Mouse (Mus musculus) kidney, postnatal 14 days (tissue): ENCODE measurements at regions not wholly inside any gene's neighbourhood (a gene's known extent, or its start where the extent isn't known, plus 50 kb on each side); places are given as distances from the start of the nearest gene placed in this dataset.

Source experiments
- DNase-seq: peaks from one replicate; pipeline ENCODE4 v3.0.0; 2022; ENCODE audit warnings: mixed read lengths

- DNase-seq: no peak
Observed at GRCm38 (mm10) chr1:106086687-106087086, 84.9 kb upstream of the Phlpp1 start.

DNA sequence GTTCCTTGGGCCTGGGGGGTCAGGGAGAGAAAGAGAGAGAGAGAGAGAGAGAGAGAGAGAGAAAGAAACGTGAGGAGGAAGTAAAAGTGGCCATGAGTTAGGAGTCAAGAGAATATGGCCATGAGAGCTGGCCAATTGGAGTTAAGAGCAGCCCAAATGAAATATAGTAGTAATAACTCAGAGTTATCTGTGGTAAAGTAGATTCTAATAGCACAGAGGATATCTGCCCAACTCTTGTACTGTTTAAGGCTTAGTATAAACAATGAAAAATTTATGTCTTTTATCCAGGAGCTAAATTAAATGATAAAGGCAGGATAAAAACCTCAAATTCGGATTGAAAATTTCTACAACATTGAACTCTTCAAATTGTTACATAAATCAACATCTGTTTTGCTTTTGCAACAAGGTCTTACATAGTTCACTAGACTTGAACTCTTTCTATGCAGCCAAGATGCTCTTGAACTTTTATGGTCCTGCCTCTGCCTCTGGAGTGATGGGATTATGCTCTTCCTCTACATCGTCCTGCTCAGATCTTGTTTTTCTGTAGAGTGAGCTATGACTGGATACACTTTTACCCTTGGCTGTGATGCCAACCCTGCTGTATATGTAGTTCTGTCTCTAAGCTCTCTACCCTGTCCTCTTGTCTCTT is 78.5 kb upstream of the Phlpp1 start:
- no peak for DNase-seq

DNA sequence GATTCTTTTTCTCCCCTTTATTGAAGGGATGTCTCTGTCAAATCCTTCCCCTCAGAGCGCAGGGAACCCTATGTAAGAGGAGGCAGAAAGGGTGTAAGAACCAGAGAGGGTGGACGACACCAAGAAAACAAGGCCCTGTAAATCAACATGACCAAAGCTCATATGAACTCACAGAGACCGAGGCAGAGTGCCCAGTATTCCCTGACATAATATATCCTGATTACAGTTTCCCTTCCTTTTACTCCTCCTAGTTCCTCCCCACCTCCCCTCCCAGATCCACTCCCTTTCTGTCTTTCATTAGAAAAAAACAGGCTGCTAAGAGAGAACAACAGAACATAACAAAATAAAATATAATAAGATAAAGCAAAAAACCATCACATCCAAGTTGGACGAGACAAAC is 77.7 kb upstream of the Phlpp1 start:
- DNase-seq: peak; percentile 30

- no peak for DNase-seq
Observed at GRCm38 (mm10) chr1:106096324-106096723, 75.2 kb upstream of the Phlpp1 start.

DNA sequence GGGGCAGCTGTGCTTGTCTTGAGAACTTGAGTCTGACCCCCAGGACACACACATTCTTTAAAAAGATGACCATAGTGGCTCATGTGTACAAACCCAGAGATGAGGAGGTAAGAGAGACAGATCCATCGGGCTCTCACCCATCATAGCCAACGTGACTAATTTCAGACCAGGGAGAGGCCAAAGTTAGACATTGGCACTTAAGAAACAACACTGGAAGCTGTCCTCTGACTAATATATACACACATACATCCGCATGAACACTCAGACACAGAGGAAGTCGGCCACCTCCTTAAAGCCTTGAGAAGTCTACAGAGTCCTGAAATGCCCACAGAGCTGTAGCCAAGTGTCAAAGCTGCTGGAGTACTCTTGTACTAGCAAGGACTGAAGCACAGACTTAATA is 74.4 kb upstream of the Phlpp1 start:
- DNase-seq: no peak

- DNase-seq: no peak
Observed at GRCm38 (mm10) chr1:106100611-106101010, 70.9 kb upstream of the Phlpp1 start.

DNA sequence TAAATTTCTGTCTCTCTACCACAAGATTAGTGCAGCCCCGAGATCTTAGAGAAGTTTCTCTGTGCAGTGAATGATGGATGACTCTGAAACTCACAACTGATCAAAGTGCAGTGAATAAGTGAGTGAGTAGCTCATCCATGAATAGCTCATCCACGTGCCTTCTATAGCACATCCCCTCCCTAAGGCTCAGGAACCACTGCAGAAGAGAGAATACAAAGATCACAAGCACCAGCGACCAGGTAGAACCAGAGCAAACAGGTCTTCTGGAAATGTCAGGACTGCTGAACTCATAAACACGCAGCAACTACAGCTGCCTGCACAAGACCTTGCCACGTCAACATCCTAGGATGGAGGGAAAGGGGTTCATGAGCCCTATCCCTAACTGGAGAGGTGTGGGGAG is 69.0 kb upstream of the Phlpp1 start:
- peak; percentile 8 for DNase-seq

DNA sequence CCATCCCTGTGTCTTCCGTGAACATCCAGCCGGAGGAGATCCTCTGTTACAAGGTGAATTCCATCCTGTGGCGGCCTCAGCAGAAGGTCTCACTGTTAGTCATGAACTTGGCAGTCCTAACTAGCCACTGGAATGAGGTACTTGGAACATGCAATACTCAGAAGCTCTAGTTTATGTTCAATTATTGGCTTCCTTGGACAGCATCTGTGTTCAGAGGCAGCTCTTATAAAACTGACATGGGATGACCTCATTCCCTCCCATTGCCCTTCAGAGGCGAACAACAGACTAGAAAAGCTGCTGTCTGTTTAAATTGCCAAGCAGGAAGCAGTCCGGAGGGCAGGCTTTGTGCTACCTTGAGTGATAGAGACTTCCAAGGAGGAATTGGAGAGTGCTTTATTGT is 62.5 kb upstream of the Phlpp1 start:
- DNase-seq: no peak
